Mouse (Mus musculus): Measurements from ENCODE around the gene Peak1. TPM values are rescaled to one million over a fixed set of nuclear protein-coding genes. Genes with fewer than 3 reads are reported as not detected.

Peak1 gene
- polyA plus RNA-seq, 1 experiment from 2014 or later = 2.6 TPM

- Histone ChIP-seq H3K27me3 (ENCODE audit: insufficient read depth, low read length) (no peaks in the 10 kb centered on the region), H3K9ac (replicated peaks) (no peak overlapping the region), H3K4me1 (ENCODE audit: insufficient read depth) (no peaks in the 10 kb centered on the region), H3K4me2 (ENCODE audit: low read depth, low read length) (no peak overlapping the region), H3K4me3 (ENCODE audit: low read depth, low read length) (no peak overlapping the region), H3K36me3 (replicated peaks; ENCODE audit: insufficient read depth, low read length) (no peaks in the 10 kb centered on the region), H3K9me3 (ENCODE audit: low read length) (no peaks in the 10 kb centered on the region), H3K27ac (ENCODE audit: low read depth) (no peak overlapping the region)
- no peak for ATAC-seq
- 46% methylated on average over 4 of the region's 4 CpGs for WGBS (ENCODE audit: insufficient replicate concordance)
- no peak for DNase-seq
- TF ChIP-seq EP300 (IDR thresholded peaks at IDR 0.05; ENCODE audit: low read depth) = no peak
- TF ChIP-seq CTCF (IDR thresholded peaks at IDR 0.05; ENCODE audit: low read depth) = no peak
Measured at GRCm38 (mm10) chr9:56404619-56405018, 13.2 kb downstream of the Peak1 start.

GRCm38 (mm10) chr9:56396306-56396705 lies 21.6 kb downstream of the Peak1 start:
- H3K4me3 ChIP-seq (ENCODE audit: low read depth, low read length) = no peak overlapping the region

GRCm38 (mm10) chr9:56392857-56393256 lies 25.0 kb downstream of the Peak1 start:
- Histone ChIP-seq H3K4me3 (ENCODE audit: low read depth, low read length) (no peak overlapping the region), H3K9me3 (ENCODE audit: low read length) (no peaks in the 10 kb centered on the region), H3K27ac (ENCODE audit: low read depth) (no peak overlapping the region), H3K36me3 (replicated peaks; ENCODE audit: insufficient read depth, low read length) (no peaks in the 10 kb centered on the region), H3K4me1 (ENCODE audit: insufficient read depth) (no peaks in the 10 kb centered on the region), H3K27me3 (ENCODE audit: insufficient read depth, low read length) (no peaks in the 10 kb centered on the region), H3K4me2 (ENCODE audit: low read depth, low read length) (no peak overlapping the region), H3K9ac (replicated peaks) (no peak overlapping the region)
- 64% methylated on average over 3 of the region's 3 CpGs for WGBS (ENCODE audit: insufficient replicate concordance)
- no peak for TF ChIP-seq CTCF (IDR thresholded peaks at IDR 0.05; ENCODE audit: low read depth)
- no peak for TF ChIP-seq EP300 (IDR thresholded peaks at IDR 0.05; ENCODE audit: low read depth)
- no peak for DNase-seq
- ATAC-seq = no peak

More at GRCm38 (mm10) chr9:56396306-56396705, 21.6 kb downstream of the Peak1 start:
- no peaks in the 10 kb centered on the region for H3K4me1 ChIP-seq (ENCODE audit: insufficient read depth)
- ATAC-seq (no peak), DNase-seq (no peak)
- H3K9ac ChIP-seq (replicated peaks) = no peak overlapping the region
- H3K27me3 ChIP-seq (ENCODE audit: insufficient read depth, low read length) = no peaks in the 10 kb centered on the region
- 48% methylated on average over 1 of the region's 1 CpGs for WGBS (ENCODE audit: insufficient replicate concordance)
- no peak for TF ChIP-seq EP300 (IDR thresholded peaks at IDR 0.05; ENCODE audit: low read depth)
- TF ChIP-seq CTCF (IDR thresholded peaks at IDR 0.05; ENCODE audit: low read depth) = no peak
- H3K36me3 ChIP-seq (replicated peaks; ENCODE audit: insufficient read depth, low read length) = no peaks in the 10 kb centered on the region
- no peak overlapping the region for H3K27ac ChIP-seq (ENCODE audit: low read depth)
- no peak overlapping the region for H3K4me2 ChIP-seq (ENCODE audit: low read depth, low read length)
- H3K9me3 ChIP-seq (ENCODE audit: low read length) = no peaks in the 10 kb centered on the region

GRCm38 (mm10) chr9:56382786-56383185 lies 35.1 kb downstream of the Peak1 start:
- Histone ChIP-seq H3K27ac (ENCODE audit: low read depth) (no peak overlapping the region), H3K9ac (replicated peaks) (no peak overlapping the region), H3K36me3 (replicated peaks; ENCODE audit: insufficient read depth, low read length) (no peaks in the 10 kb centered on the region), H3K4me3 (ENCODE audit: low read depth, low read length) (no peak overlapping the region), H3K9me3 (ENCODE audit: low read length) (no peaks in the 10 kb centered on the region), H3K27me3 (ENCODE audit: insufficient read depth, low read length) (no peaks in the 10 kb centered on the region), H3K4me1 (ENCODE audit: insufficient read depth) (no peaks in the 10 kb centered on the region), H3K4me2 (ENCODE audit: low read depth, low read length) (no peak overlapping the region)
- DNase-seq = no peak
- TF ChIP-seq CTCF (IDR thresholded peaks at IDR 0.05; ENCODE audit: low read depth) = no peak
- TF ChIP-seq EP300 (IDR thresholded peaks at IDR 0.05; ENCODE audit: low read depth) = no peak
- ATAC-seq = no peak
- WGBS (ENCODE audit: insufficient replicate concordance) = 79% methylated on average over 1 of the region's 1 CpGs

GRCm38 (mm10) chr9:56374401-56374800 lies 43.5 kb downstream of the Peak1 start:
- DNase-seq = no peak
- WGBS (ENCODE audit: insufficient replicate concordance) = 68% methylated on average over 4 of the region's 4 CpGs

GRCm38 (mm10) chr9:56370710-56371109 lies 47.2 kb downstream of the Peak1 start:
- ATAC-seq = peak; percentile 38; the same call in 1 of the 2 replicates
- no peaks in the 10 kb centered on the region for H3K27me3 ChIP-seq (ENCODE audit: insufficient read depth, low read length)
- no peaks in the 10 kb centered on the region for H3K36me3 ChIP-seq (replicated peaks; ENCODE audit: insufficient read depth, low read length)
- no peak for DNase-seq
- no peak overlapping the region for H3K27ac ChIP-seq (ENCODE audit: low read depth)
- H3K9ac ChIP-seq (replicated peaks) = no peak overlapping the region
- H3K9me3 ChIP-seq (ENCODE audit: low read length) = no peaks in the 10 kb centered on the region
- no peak overlapping the region for H3K4me3 ChIP-seq (ENCODE audit: low read depth, low read length)
- no peak for TF ChIP-seq EP300 (IDR thresholded peaks at IDR 0.05; ENCODE audit: low read depth)
- TF ChIP-seq CTCF (IDR thresholded peaks at IDR 0.05; ENCODE audit: low read depth) = no peak
- peaks cover 5% of the 10 kb centered on the region; the same call in 1 of the 2 replicates for H3K4me1 ChIP-seq (ENCODE audit: insufficient read depth)
- WGBS (ENCODE audit: insufficient replicate concordance) = 39% methylated on average over 5 of the region's 5 CpGs
- no peak overlapping the region for H3K4me2 ChIP-seq (ENCODE audit: low read depth, low read length)

More at GRCm38 (mm10) chr9:56374401-56374800, 43.5 kb downstream of the Peak1 start:
- H3K27ac ChIP-seq (ENCODE audit: low read depth) = no peak overlapping the region
- H3K27me3 ChIP-seq (ENCODE audit: insufficient read depth, low read length) = no peaks in the 10 kb centered on the region
- H3K4me1 ChIP-seq (ENCODE audit: insufficient read depth) = peaks cover 5% of the 10 kb centered on the region; the same call in 1 of the 2 replicates
- TF ChIP-seq EP300 (IDR thresholded peaks at IDR 0.05; ENCODE audit: low read depth) (no peak), CTCF (IDR thresholded peaks at IDR 0.05; ENCODE audit: low read depth) (no peak)
- no peaks in the 10 kb centered on the region for H3K36me3 ChIP-seq (replicated peaks; ENCODE audit: insufficient read depth, low read length)
- no peaks in the 10 kb centered on the region for H3K9me3 ChIP-seq (ENCODE audit: low read length)
- H3K4me3 ChIP-seq (ENCODE audit: low read depth, low read length) = no peak overlapping the region
- ATAC-seq = no peak
- no peak overlapping the region for H3K4me2 ChIP-seq (ENCODE audit: low read depth, low read length)
- no peak overlapping the region for H3K9ac ChIP-seq (replicated peaks)

GRCm38 (mm10) chr9:56368814-56369213 lies 49.1 kb downstream of the Peak1 start:
- H3K4me2 ChIP-seq (ENCODE audit: low read depth, low read length) = no peak overlapping the region
- peaks cover 5% of the 10 kb centered on the region; the same call in 1 of the 2 replicates for H3K4me1 ChIP-seq (ENCODE audit: insufficient read depth)
- no peaks in the 10 kb centered on the region for H3K9me3 ChIP-seq (ENCODE audit: low read length)
- no peaks in the 10 kb centered on the region for H3K36me3 ChIP-seq (replicated peaks; ENCODE audit: insufficient read depth, low read length)
- H3K27ac ChIP-seq (ENCODE audit: low read depth) = no peak overlapping the region
- DNase-seq (no peak), ATAC-seq (no peak)
- WGBS (ENCODE audit: insufficient replicate concordance) = 73% methylated on average over 3 of the region's 3 CpGs
- no peaks in the 10 kb centered on the region for H3K27me3 ChIP-seq (ENCODE audit: insufficient read depth, low read length)
- TF ChIP-seq CTCF (IDR thresholded peaks at IDR 0.05; ENCODE audit: low read depth) (no peak), EP300 (IDR thresholded peaks at IDR 0.05; ENCODE audit: low read depth) (no peak)
- no peak overlapping the region for H3K4me3 ChIP-seq (ENCODE audit: low read depth, low read length)
- no peak overlapping the region for H3K9ac ChIP-seq (replicated peaks)

All from liver, postnatal 0 days (tissue).